Mouse (Mus musculus) spleen, postnatal 0 days (tissue): Measurements from ENCODE around the gene 4833427G06Rik. TPM values are rescaled to one million over a fixed set of nuclear protein-coding genes. Genes with fewer than 3 reads are reported as not detected.

Experiments
- microRNA counts: library from miRNA; unstranded; fragments of <30 nt; microRNA quantifications from one replicate; lab custom pipeline; 2015
- polyA plus RNA-seq: library from polyadenylated mRNA; unstranded; fragments of >200 nt; fragmentation: Nextera tagmentation; extraction: Ambion mirVana; gene quantifications from 2 replicates; pipeline ENCODE4 v1.2.1, GENCODE M21; 2015

The 4833427G06Rik gene
- polyA plus RNA-seq, result not detected in 2 replicates

DNA sequence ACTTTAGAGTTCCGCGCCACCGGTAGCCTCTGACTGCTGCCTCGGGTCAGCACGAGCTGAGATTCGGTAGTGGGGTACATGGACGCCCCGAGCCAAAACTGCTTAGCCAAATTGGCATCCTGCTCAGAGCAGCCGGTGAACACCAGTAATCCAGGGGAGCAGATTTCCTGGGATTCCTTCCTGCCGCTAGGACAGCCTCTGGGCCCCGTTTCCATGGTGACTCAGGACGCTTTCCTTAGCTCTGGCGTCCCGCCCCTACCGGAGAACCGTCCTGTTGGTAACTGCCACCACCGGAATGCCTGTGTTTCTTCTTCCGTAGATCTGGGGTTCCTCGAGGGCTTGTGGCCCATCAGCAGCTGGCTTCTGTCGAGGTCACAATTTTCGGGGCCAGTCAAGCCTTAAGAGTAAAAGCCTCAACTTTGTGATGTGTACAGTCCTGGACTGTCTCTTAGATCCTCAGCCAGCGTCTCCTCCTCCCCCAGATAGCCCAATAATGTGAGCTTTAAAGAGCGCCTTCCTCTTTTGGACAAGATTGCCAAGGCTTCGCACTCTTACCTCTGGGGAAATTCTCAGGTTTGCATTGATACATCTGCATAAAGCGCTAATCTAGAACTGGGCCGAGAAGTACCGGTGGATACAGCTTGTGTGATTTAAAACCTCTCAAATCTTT, at the start of gene 4833427G06Rik:
Gene 4833427G06Rik (minus strand): TSS at position 323 of the 670 bp plus-strand sequence.

DNA sequence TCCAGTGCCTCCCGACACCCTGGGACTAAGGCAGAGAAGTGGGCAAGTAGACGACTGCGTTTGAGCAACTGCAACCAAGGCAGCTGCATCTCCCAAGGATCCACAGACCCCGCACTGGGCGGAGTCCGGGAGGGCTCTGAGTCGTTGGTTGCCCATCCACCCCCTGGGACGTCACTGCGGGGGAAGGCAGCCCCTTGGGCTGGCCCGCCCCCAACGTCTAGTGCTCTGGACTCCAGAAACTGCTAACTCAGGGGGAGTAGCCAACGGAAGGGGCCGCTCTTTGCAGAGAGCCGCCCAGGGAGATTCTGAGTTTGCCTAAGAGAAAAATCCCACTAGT, 24.9 kb downstream of the 4833427G06Rik start, which contains the start of gene Layn:
Gene Layn (minus strand): TSS at position 116 of the 337 bp plus-strand sequence.

DNA sequence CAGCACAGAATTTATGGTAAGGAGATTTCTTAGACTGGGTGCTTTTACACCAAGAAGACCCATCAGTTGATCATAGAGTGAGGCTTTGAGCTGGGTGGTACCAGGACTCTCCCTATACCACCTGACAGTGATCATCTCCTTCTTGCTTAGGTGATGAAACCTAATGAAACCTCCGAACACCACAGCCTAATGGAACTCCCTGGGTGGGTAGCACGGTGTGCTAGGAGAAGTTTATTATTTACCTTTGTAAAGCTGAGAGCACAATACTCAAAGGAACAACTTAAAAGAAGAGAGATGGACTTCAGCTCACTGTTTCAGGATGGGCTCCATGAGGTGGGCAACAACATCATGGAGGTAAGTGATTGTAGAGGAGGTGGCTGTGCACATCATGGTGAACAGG, 41.3 kb downstream of the 4833427G06Rik start, which contains the start of gene Btg4:
Gene Btg4 (plus strand): TSS at position 301 of the 400 bp plus-strand sequence.

MicroRNA genes within 50 kb of the gene (microRNA counts, 519-probe panel; counts per million panel counts)
- microRNA mmu-miR-34b-3p (lab: Ali Mortazavi, UCI) (88.3 counts per million), microRNA mmu-miR-34b-5p (lab: Ali Mortazavi, UCI) (88.3 counts per million), microRNA mmu-miR-34c (lab: Ali Mortazavi, UCI) (88.3 counts per million)

Other genes with a start within 250 kb of the 4833427G06Rik start
- gene Sik2, start 93.0 kb downstream of the 4833427G06Rik start, polyA plus RNA-seq, result 14.5 and 15.0 TPM in 2 replicates
- 0.34 TPM in 1 of 2 replicates, not detected in the other for gene Btg4, start 41.2 kb downstream of the 4833427G06Rik start, polyA plus RNA-seq
- gene Layn, start 25.0 kb downstream of the 4833427G06Rik start, polyA plus RNA-seq, result 2.8 and 3.2 TPM in 2 replicates
- 0.01 and 0.04 TPM in 2 replicates for gene Gm32742, start 63.4 kb upstream of the 4833427G06Rik start, polyA plus RNA-seq
- gene Pou2af1, start 111.6 kb upstream of the 4833427G06Rik start, polyA plus RNA-seq, result 6.2 and 7.7 TPM in 2 replicates
- gene Colca2, start 176.5 kb upstream of the 4833427G06Rik start, polyA plus RNA-seq, result 1.4 and 1.7 TPM in 2 replicates
- 0.12 and 0.19 TPM in 2 replicates for gene 1810046K07Rik, start 226.8 kb upstream of the 4833427G06Rik start, polyA plus RNA-seq